Mouse (Mus musculus) cerebellum, postnatal 4 days (tissue): ENCODE data around the gene Sgip1.
A peak's percentile ranks its signal among the peaks of the same experiment; 100 is the strongest.

ENCODE experiments used
- DNase-seq, 2 experiments: peaks; one replicate each; pipeline ENCODE4 v3.0.0; 2022; ENCODE audit warnings: low spot score in 2 of 2, mixed read lengths in 1 of 2

Gene Sgip1

DNA sequence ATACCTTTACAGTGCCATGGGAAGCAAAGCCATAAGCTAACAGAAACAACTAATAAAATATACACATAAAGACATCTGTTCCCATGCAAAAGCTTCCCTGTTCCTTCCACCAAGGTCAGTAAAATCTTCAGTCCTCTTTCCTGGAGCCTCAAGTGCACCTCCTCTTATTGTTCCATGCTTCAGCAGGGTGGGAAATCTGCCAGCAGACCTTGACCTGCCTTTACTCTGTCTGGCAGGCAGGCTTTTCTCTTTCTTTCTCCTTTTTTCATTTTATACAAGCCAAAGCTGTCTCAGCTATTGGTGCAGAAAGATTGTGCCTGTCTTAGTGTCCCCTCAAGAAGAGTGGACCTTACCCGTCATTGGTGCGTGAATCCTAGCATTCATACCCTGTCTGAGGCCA is 154.8 kb downstream of the Sgip1 start:
- no peak for DNase-seq

GRCm38 (mm10) chr4:102898987-102899386 is 157.9 kb downstream of the Sgip1 start:
- no peak for DNase-seq

- no peak for DNase-seq
Measured at GRCm38 (mm10) chr4:102899683-102900082, 158.6 kb downstream of the Sgip1 start.

GRCm38 (mm10) chr4:102900166-102900565 is 159.1 kb downstream of the Sgip1 start:
- no peak for DNase-seq

- DNase-seq = no peak
Measured at GRCm38 (mm10) chr4:102907843-102908427, 166.8 kb downstream of the Sgip1 start.

DNA sequence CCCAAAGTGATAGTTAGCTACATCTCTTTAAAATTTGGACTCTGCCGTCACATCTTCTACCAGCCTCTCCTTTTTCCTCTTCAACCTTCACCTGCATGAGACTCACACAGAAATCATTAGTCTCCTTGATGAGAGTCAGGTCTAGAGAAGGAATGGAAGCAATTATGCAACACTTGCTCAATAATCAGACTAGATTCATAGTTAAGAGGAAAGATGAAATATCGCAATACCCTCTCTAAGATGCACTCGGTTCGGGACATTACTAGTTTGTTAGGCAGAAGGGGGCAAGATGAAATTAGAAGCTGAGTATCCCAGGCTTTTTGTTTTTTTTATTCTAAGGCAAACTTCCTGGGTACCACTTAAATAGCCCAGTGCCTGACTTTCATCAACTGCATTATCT is 169.1 kb downstream of the Sgip1 start:
- DNase-seq = no peak

GRCm38 (mm10) chr4:102913176-102913575 is 172.1 kb downstream of the Sgip1 start:
- DNase-seq = peak in 1 of 2 experiments; percentile 15

GRCm38 (mm10) chr4:102913700-102914327 is 172.7 kb downstream of the Sgip1 start:
- no peak for DNase-seq

- DNase-seq = no peak
Measured at GRCm38 (mm10) chr4:102918191-102918590, 177.1 kb downstream of the Sgip1 start.

- DNase-seq = peak in 1 of 2 experiments; percentile 13
Measured at GRCm38 (mm10) chr4:102929491-102929890, 188.4 kb downstream of the Sgip1 start.

DNA sequence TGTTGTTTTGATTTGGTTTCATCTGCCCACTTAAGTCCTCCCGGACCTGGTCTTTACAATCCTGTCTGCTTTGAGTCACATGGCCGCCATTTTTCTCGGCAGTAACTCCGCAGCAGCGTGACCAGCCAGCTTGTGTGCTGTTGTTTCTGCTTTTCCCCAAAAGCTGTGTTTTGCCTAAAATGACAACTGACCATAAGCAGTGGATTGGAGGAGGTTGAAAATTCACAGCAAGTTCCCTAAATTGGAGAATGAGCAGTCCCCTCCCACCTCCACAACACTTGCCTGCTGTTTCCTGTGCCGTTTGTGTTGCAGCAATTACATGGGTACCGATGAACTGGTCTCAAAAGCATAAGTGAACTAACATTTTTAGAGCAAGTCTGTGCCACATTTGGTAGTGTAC is 189.6 kb downstream of the Sgip1 start:
- DNase-seq = no peak

- DNase-seq = no peak
Measured at GRCm38 (mm10) chr4:102940266-102940665, 199.2 kb downstream of the Sgip1 start.

DNA sequence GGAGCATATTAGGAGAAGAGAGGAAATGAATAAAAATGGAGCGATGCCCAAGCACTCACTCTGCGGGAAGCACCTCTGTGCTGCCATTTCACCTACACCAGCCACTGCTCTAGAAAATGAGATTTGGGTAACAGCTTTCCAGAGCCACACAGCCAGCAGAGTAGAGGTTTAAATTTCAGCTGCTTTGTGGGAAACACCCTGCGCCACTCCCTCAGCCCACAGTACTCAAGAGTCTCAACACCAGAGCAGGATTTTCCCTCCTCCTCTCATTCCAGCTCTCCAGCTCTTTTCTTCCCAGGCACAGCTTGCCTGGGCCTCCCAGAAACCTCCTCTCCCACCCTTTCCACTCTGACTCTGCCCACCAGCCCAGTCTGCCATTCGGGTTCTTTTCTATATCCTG is 199.6 kb downstream of the Sgip1 start:
- no peak for DNase-seq

DNA sequence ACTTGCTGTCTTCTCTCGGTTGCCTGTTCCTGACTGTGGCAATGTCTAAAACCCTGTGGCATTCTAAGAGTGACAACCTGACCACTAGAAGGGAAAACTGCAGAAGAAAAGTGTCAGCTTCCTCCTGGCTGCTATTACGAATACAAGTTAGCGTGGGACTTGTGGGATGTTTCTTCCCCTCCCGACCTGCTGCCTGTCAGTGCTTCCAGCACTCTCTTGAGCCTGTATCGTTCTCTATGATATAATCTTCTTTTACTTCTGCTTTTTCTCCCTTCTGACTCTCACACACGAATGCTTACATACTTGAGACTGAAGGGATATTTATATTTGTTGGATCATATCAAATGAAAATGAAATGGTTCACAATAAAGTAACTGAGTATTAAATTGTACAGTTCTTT is 203.2 kb downstream of the Sgip1 start:
- DNase-seq = no peak

DNA sequence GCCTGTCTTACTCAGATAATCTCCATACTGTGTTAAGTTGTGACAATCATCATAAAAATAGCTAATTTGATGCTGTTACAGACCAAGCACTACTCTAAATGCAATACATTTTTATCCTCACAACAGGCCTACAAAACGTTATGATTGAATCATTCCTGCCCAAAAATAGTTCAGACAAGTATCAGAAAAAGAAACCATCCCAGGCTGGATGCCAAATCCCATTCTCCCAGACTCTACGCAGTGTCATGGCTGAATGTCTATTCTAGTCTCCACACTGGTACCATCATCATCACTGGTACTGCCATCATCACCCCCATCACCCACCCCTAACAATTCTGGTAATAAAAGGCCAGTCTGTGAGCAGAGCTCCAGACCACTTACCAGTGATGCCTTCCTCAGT is 211.4 kb downstream of the Sgip1 start:
- no peak for DNase-seq

DNA sequence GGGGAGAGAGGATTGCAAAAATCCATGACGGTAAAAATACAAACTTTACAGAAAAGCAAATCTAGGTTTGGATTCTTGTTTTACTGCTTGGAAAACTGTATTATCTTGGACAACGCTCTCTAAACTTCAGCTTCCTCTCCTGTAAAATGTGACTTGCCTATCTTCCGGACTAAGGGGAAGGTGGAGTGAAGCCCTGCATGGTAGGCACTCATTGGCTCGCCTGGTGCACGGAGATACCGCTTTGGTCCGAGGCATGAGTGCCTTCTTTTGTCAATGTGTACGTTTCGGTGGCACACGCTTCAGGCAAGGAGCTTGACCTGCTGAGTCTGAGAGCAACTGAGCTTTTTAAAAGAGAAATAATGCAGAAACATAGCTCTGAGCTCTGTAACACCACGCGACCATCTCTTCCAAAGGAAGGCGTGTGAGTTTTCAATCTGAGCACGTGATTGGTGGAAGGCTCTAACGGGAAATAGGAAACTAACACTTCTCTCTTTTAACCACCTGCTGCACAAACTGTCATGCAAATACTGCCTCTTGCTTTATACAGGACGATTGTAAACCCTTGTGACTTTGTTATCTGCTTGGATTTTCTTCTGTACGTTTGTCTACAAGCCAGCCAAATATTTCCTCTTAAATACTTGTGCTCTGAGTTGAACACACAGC is 214.3 kb downstream of the Sgip1 start:
- DNase-seq = no peak

- no peak for DNase-seq
Measured at GRCm38 (mm10) chr4:102959409-102959808, 218.3 kb downstream of the Sgip1 start.

GRCm38 (mm10) chr4:102964174-102964573 is 223.1 kb downstream of the Sgip1 start:
- no peak for DNase-seq

- no peak for DNase-seq
Measured at GRCm38 (mm10) chr4:102967811-102968210, 226.7 kb downstream of the Sgip1 start.

DNA sequence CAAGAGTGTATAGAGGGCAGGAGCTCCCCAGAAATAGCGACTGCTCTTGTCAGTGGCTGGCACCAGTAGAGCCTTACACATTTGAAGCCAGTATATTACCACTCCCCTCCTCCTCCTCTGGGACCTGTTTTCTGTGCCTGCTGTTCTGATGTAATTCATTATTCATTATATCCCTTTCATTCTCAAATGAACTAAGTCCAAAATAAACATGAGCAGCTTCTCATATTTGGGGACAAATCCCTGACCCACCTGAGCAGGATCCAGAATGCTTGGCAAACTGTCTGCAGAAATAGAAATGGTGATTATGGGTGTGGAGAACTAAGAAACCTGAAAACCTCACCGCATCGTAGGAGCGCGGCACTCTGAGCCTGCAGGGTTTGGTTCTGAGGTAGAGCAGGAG is 228.5 kb downstream of the Sgip1 start:
- DNase-seq = no peak

- no peak for DNase-seq
Measured at GRCm38 (mm10) chr4:102971159-102971558, 230.1 kb downstream of the Sgip1 start.

DNA sequence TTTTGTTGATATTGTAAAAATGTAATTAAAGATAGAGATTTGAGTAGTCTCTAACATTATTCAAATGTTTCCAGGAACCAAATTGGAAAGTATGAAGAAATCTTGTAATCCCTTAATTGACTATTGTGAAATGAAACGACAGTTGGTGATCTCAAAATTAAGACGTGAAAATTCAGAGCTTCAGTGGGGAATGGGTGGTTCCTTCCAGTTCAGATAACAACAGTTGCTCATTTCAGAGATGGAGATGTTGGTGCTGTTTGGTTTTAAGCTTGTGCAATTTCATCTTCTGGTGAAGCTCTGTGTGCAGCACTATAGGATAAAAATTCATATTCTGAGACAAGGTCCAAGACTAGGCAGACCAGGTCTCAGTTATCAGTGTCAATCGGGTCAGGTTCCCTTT is 231.0 kb downstream of the Sgip1 start:
- DNase-seq = no peak

DNA sequence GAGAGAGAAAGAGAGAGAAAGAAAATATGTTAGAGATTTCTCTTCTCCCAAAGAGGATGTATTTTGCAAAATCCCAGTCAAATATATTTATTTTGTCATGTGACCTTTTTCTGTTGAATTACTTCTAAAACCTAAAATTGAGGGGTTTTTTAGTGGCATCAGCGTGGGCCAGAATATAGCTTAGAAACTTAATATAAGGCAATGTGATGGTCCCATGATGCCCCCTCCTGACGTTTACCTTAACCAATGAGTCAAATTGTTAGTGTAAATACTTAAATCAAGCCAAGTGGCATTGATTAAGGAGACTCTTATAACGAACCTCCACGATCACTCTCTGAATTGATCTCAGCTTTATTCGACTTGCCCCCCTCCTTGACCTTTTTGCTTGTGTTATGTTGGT is 233.1 kb downstream of the Sgip1 start:
- DNase-seq = no peak
